Mouse (Mus musculus) heart, adult 9 months (tissue): ENCODE data around the gene Olfr1180.
"Not testable (repeated sequence)": the region's sequence is repeated elsewhere in the genome, so short reads cannot be mapped to it uniquely, and the experiment has no call there.

Experiments used
- DNase-seq, 2 experiments: peaks; one replicate each; pipeline ENCODE4 v3.0.0; 2022; ENCODE audit warnings: low spot score in 2 of 2

The Olfr1180 gene

GRCm38 (mm10) chr2:88419051-88419450, at the start of gene Olfr1180:
Gene Olfr1180 (minus strand): TSS chr2:88419151.
- DNase-seq: no peak

GRCm38 (mm10) chr2:88454567-88454966, 35.6 kb upstream of the Olfr1180 start, which contains the start of gene Olfr1183:
Gene Olfr1183 (plus strand): TSS chr2:88454867.
- DNase-seq: not testable (repeated sequence)

- DNase-seq: no peak
Measured at GRCm38 (mm10) chr2:88449031-88449430, 30.1 kb upstream of the Olfr1180 start, which contains the start of gene Gm13757. Gene Gm13757 (minus strand): TSS chr2:88449131.

GRCm38 (mm10) chr2:88426071-88426470, 7.1 kb upstream of the Olfr1180 start, which contains the start of gene Olfr1181:
Gene Olfr1181 (minus strand): TSS chr2:88426171.
- DNase-seq: no peak

- DNase-seq: no peak
Measured at GRCm38 (mm10) chr2:88406353-88406752, 12.6 kb downstream of the Olfr1180 start, which contains the start of gene Olfr1179. Gene Olfr1179 (minus strand): TSS chr2:88406453.

- no peak for DNase-seq
Measured at GRCm38 (mm10) chr2:88386762-88387161, 32.2 kb downstream of the Olfr1180 start, which contains the start of gene Olfr1178. Gene Olfr1178 (plus strand): TSS chr2:88387062.
